Mouse (Mus musculus) forebrain, embryonic 14.5 days (tissue): ENCODE measurements around the gene Zfp507. TPM values are rescaled to one million over a fixed set of nuclear protein-coding genes. Genes with fewer than 3 reads are reported as not detected.
A peak's percentile ranks its signal among the peaks of the same experiment; 100 is the strongest.

Experiments used
- ATAC-seq: fragments of 200-750 bp; cut with Nextera tagmentation; 2 replicates; pipeline ENCODE4 v1.8.0; 2017; ENCODE audit warnings: mild to moderate bottlenecking, moderate library complexity
- DNase-seq: peaks from one replicate; pipeline ENCODE4 v3.0.0-alpha.2; 2015; ENCODE audit warnings: low spot score
- H3K27ac ChIP-seq: fragments of 300-500 bp; sonication (generic); 2 replicates; pipeline ENCODE4 v1.5.1; 2014; ENCODE audit warnings: low read depth, mild to moderate bottlenecking, control low read depth, low read length, moderate library complexity
- H3K27me3 ChIP-seq: fragments of 300-500 bp; sonication (generic); replicated peaks from 2 replicates; pipeline ENCODE4 v1.6.1; 2014; ENCODE audit warnings: low read length, control low read depth, mixed read lengths; ENCODE audit not compliant: control insufficient read depth, insufficient read depth
- H3K36me3 ChIP-seq: fragments of 300-500 bp; sonication (generic); 2 replicates; pipeline ENCODE4 v1.6.1; 2014; ENCODE audit warnings: low read length, control low read depth; ENCODE audit not compliant: control insufficient read depth, insufficient read depth
- H3K4me1 ChIP-seq: fragments of 300-500 bp; sonication (generic); 2 replicates; pipeline ENCODE4 v1.6.1; 2014; ENCODE audit warnings: antibody characterized with exemption, low read length, control low read depth; ENCODE audit not compliant: control insufficient read depth, insufficient read depth
- H3K4me2 ChIP-seq: fragments of 300-500 bp; sonication (generic); 2 replicates; pipeline ENCODE4 v1.6.1; 2014; ENCODE audit warnings: mild to moderate bottlenecking, control low read depth, low read length
- H3K4me3 ChIP-seq: fragments of 300-500 bp; sonication (generic); 2 replicates; pipeline ENCODE4 v1.5.1; 2014; ENCODE audit warnings: low read depth, low read length, control low read depth
- H3K9ac ChIP-seq: fragments of 300-500 bp; sonication (generic); 2 replicates; pipeline ENCODE4 v1.6.1; 2014; ENCODE audit warnings: mild to moderate bottlenecking, low read length, control low read depth, moderate library complexity
- H3K9me3 ChIP-seq: fragments of 300-500 bp; sonication (generic); replicated peaks from 2 replicates; pipeline ENCODE4 v1.6.1; 2016; ENCODE audit warnings: low read length, control low read depth, mixed read lengths; ENCODE audit not compliant: control insufficient read depth
- WGBS: fragments of 180-500 bp; shearing (Covaris S2); extraction: QIAGEN DNeasy Blood & Tissue Kit; methylation state at CpG from one replicate; pipeline ENCODE4 v1.1.7; 2014; 5-methylcytosine and 5-hydroxymethylcytosine counted together
- polyA plus RNA-seq: library from polyadenylated mRNA; unstranded; fragments of >200 nt; fragmentation: Nextera tagmentation; extraction: Ambion mirVana; gene quantifications from 2 replicates; pipeline ENCODE4 v1.2.1, GENCODE M21; 2014

Gene Zfp507
- polyA plus RNA-seq, 1 experiment from 2014 or later, result 12.0 TPM

- no peak for DNase-seq
- 59% methylated on average over 14 of the region's 14 CpGs for whole genome bisulfite sequencing
- no peak overlapping the region for H3K27ac ChIP-seq
These were observed 55.3 kb downstream of the Zfp507 start for GRCm38 (mm10) chr7:35747397-35747964.

GRCm38 (mm10) chr7:35746686-35747396 is 56.0 kb downstream of the Zfp507 start:
- no peak overlapping the region for H3K9ac ChIP-seq
- DNase-seq, result no peak
- H3K4me3 ChIP-seq, result no peak overlapping the region
- H3K27ac ChIP-seq, result no peak overlapping the region
- H3K4me2 ChIP-seq, result no peak overlapping the region
- 90% methylated on average over 12 of the region's 12 CpGs for WGBS
- peaks cover 81% of the 10 kb centered on the region for H3K36me3 ChIP-seq
- no peak for ATAC-seq
- H3K27me3 ChIP-seq, result no peaks in the 10 kb centered on the region
- no peaks in the 10 kb centered on the region for H3K9me3 ChIP-seq
- H3K4me1 ChIP-seq, result no peaks in the 10 kb centered on the region

More at GRCm38 (mm10) chr7:35747397-35747964, 55.3 kb downstream of the Zfp507 start:
- no peaks in the 10 kb centered on the region for H3K9me3 ChIP-seq
- ATAC-seq, result no peak
- H3K27me3 ChIP-seq, result no peaks in the 10 kb centered on the region
- H3K4me3 ChIP-seq, result no peak overlapping the region
- no peak overlapping the region for H3K9ac ChIP-seq
- H3K36me3 ChIP-seq, result peaks cover 78% of the 10 kb centered on the region
- H3K4me1 ChIP-seq, result peaks cover 3% of the 10 kb centered on the region; the same call in 1 of the 2 replicates
- no peak overlapping the region for H3K4me2 ChIP-seq

GRCm38 (mm10) chr7:35745281-35745702 is 57.5 kb downstream of the Zfp507 start:
- WGBS, result 92% methylated on average over 6 of the region's 6 CpGs
- Histone ChIP-seq H3K36me3 (peaks cover 73% of the 10 kb centered on the region), H3K27me3 (no peaks in the 10 kb centered on the region), H3K27ac (no peak overlapping the region), H3K9ac (no peak overlapping the region), H3K4me2 (no peak overlapping the region), H3K4me1 (no peaks in the 10 kb centered on the region), H3K4me3 (no peak overlapping the region), H3K9me3 (no peaks in the 10 kb centered on the region)
- DNase-seq (no peak), ATAC-seq (no peak)

DNA sequence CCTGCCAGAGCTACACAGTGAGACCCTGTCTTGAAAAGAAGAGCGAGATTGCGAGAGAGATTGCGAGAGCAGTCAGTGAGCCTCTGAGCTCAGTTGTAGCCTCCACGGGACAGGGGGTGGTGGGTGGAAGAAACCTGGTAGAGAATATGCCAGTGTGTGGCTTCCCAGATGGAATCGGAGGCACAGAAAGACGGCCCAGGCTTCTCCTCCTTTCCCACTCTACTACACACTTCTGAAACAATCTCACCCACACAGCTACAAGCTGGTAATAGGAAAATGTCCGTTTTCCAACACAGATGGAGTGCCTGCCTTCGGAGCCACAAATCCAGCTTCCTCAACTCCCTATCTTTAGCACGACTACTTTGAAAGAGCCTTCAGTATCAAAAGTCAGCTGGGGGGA is 58.0 kb downstream of the Zfp507 start:
- Histone ChIP-seq H3K4me1 (no peaks in the 10 kb centered on the region), H3K9me3 (no peaks in the 10 kb centered on the region), H3K4me3 (no peak overlapping the region), H3K4me2 (no peak overlapping the region), H3K36me3 (peaks cover 70% of the 10 kb centered on the region), H3K27ac (no peak overlapping the region), H3K9ac (no peak overlapping the region), H3K27me3 (no peaks in the 10 kb centered on the region)
- ATAC-seq, result no peak
- WGBS, result 95% methylated on average over 9 of the region's 9 CpGs
- DNase-seq, result no peak

DNA sequence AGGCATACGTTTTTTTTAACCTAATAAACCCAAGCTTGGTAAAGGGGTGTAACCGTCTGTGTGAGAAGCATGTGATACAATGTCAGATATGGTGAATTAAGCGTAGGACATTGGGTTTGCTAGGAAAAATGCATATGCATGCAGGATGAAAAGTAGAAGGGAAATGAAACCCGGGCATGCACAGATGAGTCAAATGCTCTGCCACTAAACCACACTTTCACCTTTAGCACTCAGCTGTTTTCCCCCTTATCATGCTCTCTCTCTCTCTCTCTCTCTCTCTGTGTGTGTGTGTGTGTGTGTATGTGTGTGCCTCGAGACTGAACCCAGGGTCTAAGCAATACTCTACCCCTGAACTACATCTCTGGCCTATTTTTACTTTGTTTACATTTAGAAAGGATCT is 60.5 kb downstream of the Zfp507 start:
- no peak overlapping the region for H3K4me3 ChIP-seq
- H3K4me1 ChIP-seq, result no peaks in the 10 kb centered on the region
- no peak overlapping the region for H3K27ac ChIP-seq
- DNase-seq (no peak), ATAC-seq (no peak)
- 83% methylated on average over 5 of the region's 5 CpGs for WGBS
- H3K9me3 ChIP-seq, result no peaks in the 10 kb centered on the region
- H3K36me3 ChIP-seq, result peaks cover 46% of the 10 kb centered on the region
- H3K9ac ChIP-seq, result no peak overlapping the region
- no peaks in the 10 kb centered on the region for H3K27me3 ChIP-seq
- no peak overlapping the region for H3K4me2 ChIP-seq

GRCm38 (mm10) chr7:35741858-35742257 is 60.9 kb downstream of the Zfp507 start:
- ATAC-seq (no peak), DNase-seq (no peak)
- no peak overlapping the region for H3K4me2 ChIP-seq
- WGBS, result 50% methylated on average over 5 of the region's 5 CpGs
- H3K9me3 ChIP-seq, result no peaks in the 10 kb centered on the region
- no peak overlapping the region for H3K4me3 ChIP-seq
- H3K9ac ChIP-seq, result no peak overlapping the region
- peaks cover 42% of the 10 kb centered on the region for H3K36me3 ChIP-seq
- H3K27me3 ChIP-seq, result no peaks in the 10 kb centered on the region
- no peak overlapping the region for H3K27ac ChIP-seq
- H3K4me1 ChIP-seq, result no peaks in the 10 kb centered on the region

- H3K27ac ChIP-seq, result no peak overlapping the region
These were observed 62.1 kb downstream of the Zfp507 start for GRCm38 (mm10) chr7:35740489-35741230.

DNA sequence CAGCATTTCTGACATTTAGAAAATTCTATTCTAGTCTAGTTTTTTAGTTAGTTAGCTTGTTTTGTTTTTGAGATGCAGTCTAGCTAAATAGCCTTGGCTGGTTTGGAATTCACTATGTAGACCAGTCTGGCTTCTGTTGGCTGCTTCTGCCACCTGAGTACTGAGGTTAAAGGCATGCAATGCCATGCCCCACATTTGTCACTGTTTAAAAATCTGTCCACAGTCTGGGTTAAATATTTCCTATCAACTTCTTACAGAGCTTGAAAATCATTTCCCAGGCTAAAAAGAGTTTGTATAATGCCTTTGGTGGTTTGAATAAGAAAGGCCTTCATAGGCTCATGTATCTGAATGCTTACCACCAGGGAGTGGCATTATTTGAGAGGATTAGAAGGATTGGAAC is 63.9 kb downstream of the Zfp507 start:
- DNase-seq, result no peak
- H3K4me2 ChIP-seq, result no peak overlapping the region
- H3K27me3 ChIP-seq, result no peaks in the 10 kb centered on the region
- 0 out of 2 replicates have a peak, but pooled peaks cover 2% of the 10 kb centered on the region for H3K4me1 ChIP-seq
- H3K9ac ChIP-seq, result no peak overlapping the region
- H3K27ac ChIP-seq, result no peak overlapping the region
- peaks cover 17% of the 10 kb centered on the region for H3K36me3 ChIP-seq
- no peaks in the 10 kb centered on the region for H3K9me3 ChIP-seq
- no peak overlapping the region for H3K4me3 ChIP-seq
- no peak for ATAC-seq

More at GRCm38 (mm10) chr7:35740489-35741230, 62.1 kb downstream of the Zfp507 start:
- H3K36me3 ChIP-seq, result peaks cover 31% of the 10 kb centered on the region
- H3K4me3 ChIP-seq, result no peak overlapping the region
- 26% methylated on average over 5 of the region's 5 CpGs for WGBS
- no peak overlapping the region for H3K4me2 ChIP-seq
- no peaks in the 10 kb centered on the region for H3K9me3 ChIP-seq
- no peaks in the 10 kb centered on the region for H3K27me3 ChIP-seq
- DNase-seq (peak; percentile 68), ATAC-seq (peak; percentile 80; the same call in 1 of the 2 replicates)
- H3K9ac ChIP-seq, result no peak overlapping the region
- no peaks in the 10 kb centered on the region for H3K4me1 ChIP-seq
